Mouse (Mus musculus): ENCODE data around the gene Ggta1. TPM values are rescaled to one million over a fixed set of nuclear protein-coding genes. Genes with fewer than 3 reads are reported as not detected.
A peak's percentile ranks its signal among the peaks of the same experiment; 100 is the strongest.

The Ggta1 gene
- polyA plus RNA-seq, 1 experiment from 2014 or later: 6.4 TPM

- WGBS: 80% methylated on average over 12 of the region's 12 CpGs
- no peak for ATAC-seq (ENCODE audit: low FRiP score)
- no peak overlapping the region for H3K4me3 ChIP-seq
These were observed 40.1 kb upstream of the Ggta1 start for GRCm38 (mm10) chr2:35503021-35503722.

GRCm38 (mm10) chr2:35502561-35502960, 39.5 kb upstream of the Ggta1 start:
- no peak overlapping the region for H3K27ac ChIP-seq
- peaks cover 13% of the 10 kb centered on the region; the same call in 1 of the 2 replicates for H3K4me1 ChIP-seq
- no peaks in the 10 kb centered on the region for H3K9me3 ChIP-seq (replicated peaks)
- no peak for ATAC-seq (ENCODE audit: low FRiP score)
- H3K27me3 ChIP-seq: no peaks in the 10 kb centered on the region
- WGBS: 89% methylated on average over 3 of the region's 3 CpGs
- H3K9ac ChIP-seq: no peak overlapping the region
- H3K4me2 ChIP-seq (replicated peaks): no peak overlapping the region
- no peak overlapping the region for H3K4me3 ChIP-seq
- H3K36me3 ChIP-seq: no peaks in the 10 kb centered on the region

More at GRCm38 (mm10) chr2:35503021-35503722, 40.1 kb upstream of the Ggta1 start:
- Histone ChIP-seq H3K4me2 (replicated peaks) (no peak overlapping the region), H3K36me3 (no peaks in the 10 kb centered on the region), H3K4me1 (peaks cover 13% of the 10 kb centered on the region; the same call in 1 of the 2 replicates), H3K27ac (no peak overlapping the region), H3K9ac (no peak overlapping the region), H3K9me3 (replicated peaks) (no peaks in the 10 kb centered on the region), H3K27me3 (no peaks in the 10 kb centered on the region)

GRCm38 (mm10) chr2:35499474-35499873, 36.4 kb upstream of the Ggta1 start:
- H3K27ac ChIP-seq: no peak overlapping the region
- H3K27me3 ChIP-seq: no peaks in the 10 kb centered on the region
- H3K9me3 ChIP-seq (replicated peaks): no peaks in the 10 kb centered on the region
- no peak overlapping the region for H3K4me3 ChIP-seq
- H3K9ac ChIP-seq: no peak overlapping the region
- ATAC-seq (ENCODE audit: low FRiP score): no peak
- H3K4me2 ChIP-seq (replicated peaks): no peak overlapping the region
- WGBS: 83% methylated on average over 7 of the region's 7 CpGs
- peaks cover 8% of the 10 kb centered on the region; the same call in 1 of the 2 replicates for H3K4me1 ChIP-seq
- no peaks in the 10 kb centered on the region for H3K36me3 ChIP-seq

GRCm38 (mm10) chr2:35498961-35499360, 35.9 kb upstream of the Ggta1 start:
- ATAC-seq (ENCODE audit: low FRiP score): no peak
- no peaks in the 10 kb centered on the region for H3K27me3 ChIP-seq
- H3K4me3 ChIP-seq: no peak overlapping the region
- 92% methylated on average over 3 of the region's 3 CpGs for WGBS
- no peak overlapping the region for H3K4me2 ChIP-seq (replicated peaks)
- no peak overlapping the region for H3K27ac ChIP-seq
- no peaks in the 10 kb centered on the region for H3K36me3 ChIP-seq
- H3K4me1 ChIP-seq: peaks cover 6% of the 10 kb centered on the region; the same call in 1 of the 2 replicates
- no peak overlapping the region for H3K9ac ChIP-seq
- no peaks in the 10 kb centered on the region for H3K9me3 ChIP-seq (replicated peaks)

- H3K4me2 ChIP-seq (replicated peaks): no peak overlapping the region
- no peaks in the 10 kb centered on the region for H3K36me3 ChIP-seq
- 87% methylated on average over 2 of the region's 2 CpGs for WGBS
- H3K9me3 ChIP-seq (replicated peaks): no peaks in the 10 kb centered on the region
- H3K27me3 ChIP-seq: no peaks in the 10 kb centered on the region
- no peak overlapping the region for H3K27ac ChIP-seq
- H3K4me3 ChIP-seq: no peak overlapping the region
- H3K4me1 ChIP-seq: no peaks in the 10 kb centered on the region
- no peak overlapping the region for H3K9ac ChIP-seq
- no peak for ATAC-seq (ENCODE audit: low FRiP score)
These were observed 34.7 kb upstream of the Ggta1 start for GRCm38 (mm10) chr2:35497662-35498196.

GRCm38 (mm10) chr2:35496279-35497013, 33.4 kb upstream of the Ggta1 start:
- no peaks in the 10 kb centered on the region for H3K4me1 ChIP-seq
- no peak for ATAC-seq (ENCODE audit: low FRiP score)
- 75% methylated on average over 5 of the region's 5 CpGs for WGBS
- H3K9me3 ChIP-seq (replicated peaks): no peaks in the 10 kb centered on the region
- H3K36me3 ChIP-seq: no peaks in the 10 kb centered on the region
- H3K4me3 ChIP-seq: no peak overlapping the region
- H3K27me3 ChIP-seq: no peaks in the 10 kb centered on the region
- H3K9ac ChIP-seq: no peak overlapping the region
- no peak overlapping the region for H3K27ac ChIP-seq
- no peak overlapping the region for H3K4me2 ChIP-seq (replicated peaks)

GRCm38 (mm10) chr2:35495486-35496278, 32.7 kb upstream of the Ggta1 start:
- peaks cover 2% of the 10 kb centered on the region; the same call in 1 of the 2 replicates for H3K4me1 ChIP-seq
- no peak overlapping the region for H3K4me2 ChIP-seq (replicated peaks)
- H3K27me3 ChIP-seq: no peaks in the 10 kb centered on the region
- no peak for ATAC-seq (ENCODE audit: low FRiP score)
- H3K4me3 ChIP-seq: no peak overlapping the region
- no peak overlapping the region for H3K27ac ChIP-seq
- H3K9ac ChIP-seq: no peak overlapping the region
- H3K36me3 ChIP-seq: no peaks in the 10 kb centered on the region
- no peaks in the 10 kb centered on the region for H3K9me3 ChIP-seq (replicated peaks)
- WGBS: 82% methylated on average over 16 of the region's 16 CpGs

- Histone ChIP-seq H3K36me3 (no peaks in the 10 kb centered on the region), H3K4me1 (peaks cover 4% of the 10 kb centered on the region; the same call in 1 of the 2 replicates), H3K4me2 (replicated peaks) (no peak overlapping the region), H3K9ac (no peak overlapping the region), H3K27me3 (no peaks in the 10 kb centered on the region), H3K9me3 (replicated peaks) (no peaks in the 10 kb centered on the region), H3K4me3 (no peak overlapping the region), H3K27ac (no peak overlapping the region)
- no peak for ATAC-seq (ENCODE audit: low FRiP score)
- 89% methylated on average over 7 of the region's 7 CpGs for WGBS
These were observed 30.5 kb upstream of the Ggta1 start for GRCm38 (mm10) chr2:35493566-35493965.

- no peak overlapping the region for H3K4me2 ChIP-seq (replicated peaks)
- peaks cover 9% of the 10 kb centered on the region for H3K4me1 ChIP-seq
- H3K36me3 ChIP-seq: no peaks in the 10 kb centered on the region
- no peak overlapping the region for H3K9ac ChIP-seq
- H3K27ac ChIP-seq: no peak overlapping the region
- no peaks in the 10 kb centered on the region for H3K27me3 ChIP-seq
- H3K9me3 ChIP-seq (replicated peaks): no peaks in the 10 kb centered on the region
- ATAC-seq (ENCODE audit: low FRiP score): no peak
- 90% methylated on average over 24 of the region's 24 CpGs for WGBS
- no peak overlapping the region for H3K4me3 ChIP-seq
These were observed 28.1 kb upstream of the Ggta1 start for GRCm38 (mm10) chr2:35491151-35491550.

GRCm38 (mm10) chr2:35490458-35491111, 27.6 kb upstream of the Ggta1 start:
- Histone ChIP-seq H3K4me2 (replicated peaks) (0 out of 2 replicates have a peak overlapping the region, but pooled peaks have one; percentile 3), H3K4me1 (peaks cover 9% of the 10 kb centered on the region), H3K27ac (no peak overlapping the region), H3K9ac (no peak overlapping the region), H3K27me3 (no peaks in the 10 kb centered on the region), H3K9me3 (replicated peaks) (no peaks in the 10 kb centered on the region), H3K36me3 (no peaks in the 10 kb centered on the region), H3K4me3 (no peak overlapping the region)
- ATAC-seq (ENCODE audit: low FRiP score): no peak
- WGBS: 28% methylated on average over 17 of the region's 17 CpGs

- WGBS: 81% methylated on average over 3 of the region's 3 CpGs
- H3K4me2 ChIP-seq (replicated peaks): no peak overlapping the region
- ATAC-seq (ENCODE audit: low FRiP score): no peak
These were observed 24.7 kb upstream of the Ggta1 start for GRCm38 (mm10) chr2:35487700-35488099.

More at GRCm38 (mm10) chr2:35487700-35488099, 24.7 kb upstream of the Ggta1 start:
- no peaks in the 10 kb centered on the region for H3K9me3 ChIP-seq (replicated peaks)
- no peaks in the 10 kb centered on the region for H3K27me3 ChIP-seq
- no peaks in the 10 kb centered on the region for H3K36me3 ChIP-seq
- H3K4me3 ChIP-seq: no peak overlapping the region
- H3K4me1 ChIP-seq: peaks cover 9% of the 10 kb centered on the region
- H3K27ac ChIP-seq: no peak overlapping the region
- H3K9ac ChIP-seq: no peak overlapping the region
